Mouse (Mus musculus) right cerebral cortex, postnatal 14 days (tissue): ENCODE data around the gene Pappa2.

Source experiments
- DNase-seq: peaks from one replicate; pipeline ENCODE4 v3.0.0; 2022

Gene Pappa2

GRCm38 (mm10) chr1:158897339-158897738, 83.0 kb downstream of the Pappa2 start:
- DNase-seq, result no peak

DNA sequence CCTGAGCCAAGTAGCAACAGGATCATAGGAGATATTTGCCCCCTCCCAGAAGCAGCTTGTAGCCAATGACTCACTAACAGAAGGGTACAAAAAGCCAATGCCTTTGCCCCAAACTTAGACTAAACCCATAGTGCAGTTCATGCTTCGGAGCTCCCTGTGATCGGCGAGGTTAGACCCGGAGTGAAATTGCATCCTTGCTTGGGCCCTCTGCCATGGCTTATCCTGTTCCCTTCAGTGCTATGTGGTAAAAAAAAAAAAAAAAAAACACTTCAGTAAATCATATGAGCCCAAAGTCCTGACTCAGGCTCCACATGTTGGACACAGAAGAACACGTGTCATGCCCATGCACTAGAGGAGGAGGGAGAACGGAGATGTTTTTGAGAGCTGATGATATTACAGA, 85.8 kb downstream of the Pappa2 start:
- DNase-seq, result no peak

- no peak for DNase-seq
These were observed 104.8 kb downstream of the Pappa2 start for GRCm38 (mm10) chr1:158875487-158875886.

DNA sequence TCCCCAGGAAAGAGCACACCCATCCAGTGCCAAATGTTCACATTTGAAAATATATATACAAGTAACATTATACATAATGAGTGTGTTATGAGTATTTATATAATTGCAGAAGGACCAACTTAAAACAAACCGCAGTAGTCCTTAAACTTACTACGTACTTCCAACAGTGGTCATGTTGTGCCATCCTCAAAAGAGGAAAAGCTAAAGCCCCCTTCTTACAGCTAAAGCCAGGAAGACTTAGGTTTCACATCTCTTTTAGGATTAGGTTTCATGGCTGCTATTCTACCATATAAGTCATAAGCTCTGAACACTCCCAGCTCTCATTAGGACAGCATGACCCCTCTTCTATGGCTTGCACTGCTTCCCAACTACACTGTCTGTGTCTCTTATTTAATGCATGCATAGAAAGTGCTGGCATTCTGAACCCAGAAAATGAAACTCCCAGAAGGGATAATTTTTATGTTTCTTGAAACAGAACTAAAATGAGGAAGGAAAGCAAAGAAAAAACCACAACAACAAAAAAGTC, 105.7 kb downstream of the Pappa2 start:
- DNase-seq, result no peak

- DNase-seq, result no peak
These were observed 106.7 kb downstream of the Pappa2 start for GRCm38 (mm10) chr1:158873631-158874030.

DNA sequence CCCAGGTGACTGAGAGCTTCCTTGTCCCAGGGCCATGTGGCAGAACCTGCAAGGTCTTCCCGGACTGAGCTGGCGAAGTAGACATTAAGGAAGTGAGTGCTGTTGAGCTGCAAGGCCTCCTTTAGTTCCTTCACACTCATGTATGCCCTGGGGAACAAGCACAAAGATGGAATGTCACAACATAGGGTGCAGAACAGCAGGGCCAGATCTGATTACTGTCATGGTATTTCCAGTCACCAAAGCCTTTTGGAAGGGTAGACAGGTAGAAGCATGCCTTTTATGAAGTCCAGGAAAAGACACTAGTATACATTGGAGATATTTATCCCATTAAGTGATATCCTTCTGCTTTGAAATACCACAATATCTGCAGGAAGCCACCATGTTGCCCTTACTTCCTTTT, 108.9 kb downstream of the Pappa2 start:
- DNase-seq, result no peak

DNA sequence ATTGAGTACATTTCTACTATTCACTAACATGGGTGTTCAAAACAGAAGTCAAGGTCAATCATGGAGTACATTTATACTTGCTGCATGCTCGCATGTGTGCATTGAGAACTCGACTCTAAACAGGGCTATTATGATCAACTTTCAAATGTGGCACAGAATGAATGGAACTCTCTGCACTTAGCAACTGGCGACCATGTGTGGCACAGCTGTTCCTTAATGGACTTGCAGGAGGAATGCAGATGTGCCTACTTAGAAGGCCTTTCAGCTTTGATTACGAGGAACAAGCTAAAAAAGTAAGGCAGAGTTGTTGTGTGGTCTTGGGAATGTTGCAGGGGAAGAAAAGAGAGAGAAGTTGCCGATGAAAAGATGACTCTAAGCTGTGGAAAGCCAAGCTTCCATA, 120.1 kb downstream of the Pappa2 start:
- no peak for DNase-seq

DNA sequence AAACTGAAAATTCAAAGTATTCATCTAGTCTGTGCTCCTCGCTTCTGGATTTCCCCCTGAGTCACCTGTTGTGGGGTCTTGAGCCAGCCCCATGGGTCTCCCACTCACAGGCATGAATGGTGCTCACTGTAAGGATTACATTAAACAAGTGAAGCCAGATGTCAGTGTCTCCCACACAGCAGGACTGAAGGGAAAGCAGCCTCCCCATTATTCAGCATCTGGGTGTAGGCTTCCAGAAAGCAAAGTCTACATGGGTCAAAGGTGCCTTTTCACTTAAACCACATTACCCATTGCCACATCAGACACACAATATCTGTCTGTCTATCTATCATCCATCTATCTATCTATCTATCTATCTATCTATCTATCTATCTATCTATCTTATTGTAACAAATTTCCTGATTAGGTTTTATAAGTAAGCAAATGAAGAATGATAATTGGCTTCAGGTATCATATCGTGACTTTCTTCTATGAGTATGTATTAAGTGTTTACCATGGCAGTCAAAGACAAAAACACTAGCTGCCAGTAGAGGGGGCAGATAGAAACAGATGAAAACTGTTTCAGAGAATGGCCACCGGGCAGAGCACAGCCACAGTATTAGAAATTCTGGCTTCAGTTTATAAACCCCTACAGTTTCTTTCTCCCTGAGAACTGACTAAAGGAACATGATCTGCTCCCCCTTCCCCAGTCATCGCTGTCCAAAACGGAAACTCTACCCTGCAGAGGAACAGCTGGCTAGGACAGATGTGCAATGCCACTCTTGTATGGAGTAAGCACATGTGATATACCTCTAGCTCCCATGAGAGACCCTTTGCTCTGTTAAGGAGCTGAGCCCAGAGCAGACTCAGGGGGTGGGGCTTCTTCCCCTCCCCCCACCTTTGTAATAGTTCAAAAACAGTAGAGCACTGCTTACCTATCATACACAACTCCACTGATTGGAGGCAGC, 126.1 kb downstream of the Pappa2 start:
- no peak for DNase-seq

- DNase-seq, result no peak
These were observed 127.3 kb downstream of the Pappa2 start for GRCm38 (mm10) chr1:158852836-158853567.

- no peak for DNase-seq
These were observed 129.8 kb downstream of the Pappa2 start for GRCm38 (mm10) chr1:158850459-158850858.

DNA sequence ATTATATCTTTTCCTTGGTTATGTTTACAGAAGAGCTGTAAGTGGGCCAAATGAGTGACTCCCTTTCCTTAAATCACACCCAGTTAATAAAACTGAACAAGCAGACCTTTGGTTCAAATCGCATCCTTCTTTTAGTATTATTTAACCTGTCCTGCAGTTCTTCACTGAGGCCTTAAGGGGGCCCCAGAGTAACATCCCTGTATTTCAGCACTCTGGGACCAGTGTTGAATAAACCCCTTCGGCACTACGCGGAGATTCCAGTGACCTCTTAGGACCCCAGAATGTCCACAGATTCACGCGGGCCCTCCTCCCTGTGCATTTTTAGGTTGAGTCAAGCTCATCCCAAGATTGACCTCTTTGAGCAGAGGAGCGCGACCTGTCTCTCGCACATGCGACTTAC, 135.7 kb downstream of the Pappa2 start:
- no peak for DNase-seq

DNA sequence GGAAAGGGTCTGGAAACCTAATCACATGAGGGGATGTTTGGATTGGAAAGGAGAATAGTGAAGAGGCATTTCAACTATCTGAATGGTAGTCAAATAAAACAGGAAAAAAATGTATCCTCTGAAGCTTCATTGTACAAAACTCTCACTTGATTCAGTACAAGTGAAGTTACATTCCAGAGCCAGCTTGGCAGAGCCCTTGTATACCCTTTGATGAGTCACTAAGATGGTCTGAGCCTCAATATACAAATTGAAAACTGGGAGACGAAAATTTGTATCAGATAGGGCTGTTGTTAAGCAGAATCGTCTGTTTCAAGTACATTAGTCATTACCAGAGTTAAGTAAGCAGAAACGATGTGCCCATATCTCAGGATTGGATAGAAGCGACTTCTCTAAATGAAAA, 143.1 kb downstream of the Pappa2 start:
- DNase-seq, result no peak

DNA sequence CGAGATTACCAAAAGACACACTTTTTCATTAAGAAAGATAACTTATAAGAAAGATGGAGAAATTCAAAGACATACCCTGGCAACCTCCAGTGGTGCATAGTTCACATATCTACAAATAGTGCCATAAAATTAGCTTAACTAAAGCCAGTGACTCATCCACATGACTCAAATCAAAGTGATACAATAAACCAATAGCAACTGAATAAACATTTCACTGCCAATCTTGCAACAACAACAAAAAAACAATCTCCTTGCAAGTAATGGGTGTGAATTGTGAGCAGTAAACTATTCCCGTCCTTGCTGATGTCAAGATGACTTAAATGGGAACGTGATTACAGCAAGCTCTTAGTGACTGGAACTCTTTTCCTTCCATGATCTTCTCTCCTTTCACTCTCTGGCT, 150.1 kb downstream of the Pappa2 start:
- no peak for DNase-seq

- DNase-seq, result no peak
These were observed 152.4 kb downstream of the Pappa2 start for GRCm38 (mm10) chr1:158827931-158828330.

DNA sequence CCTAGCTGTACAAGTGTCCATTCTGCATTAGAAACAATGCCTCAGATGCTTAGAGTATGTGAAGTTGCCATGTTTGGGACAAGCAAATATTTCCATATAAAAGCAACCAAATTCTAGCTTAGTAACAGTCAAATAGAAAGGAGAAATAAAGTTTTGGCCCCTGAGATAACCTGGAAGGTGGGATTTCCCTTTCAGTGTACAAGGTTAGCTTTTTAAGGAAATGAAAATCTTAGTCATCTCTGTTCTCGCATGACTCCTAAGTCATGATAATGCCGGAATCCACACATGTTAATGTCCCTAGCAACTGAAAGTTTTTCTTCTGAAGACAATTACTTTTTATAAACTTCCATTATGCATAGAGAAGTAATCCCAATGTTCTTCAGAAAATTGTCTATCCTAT, 160.6 kb downstream of the Pappa2 start:
- DNase-seq, result no peak

GRCm38 (mm10) chr1:158816479-158816878, 163.8 kb downstream of the Pappa2 start:
- DNase-seq, result no peak

GRCm38 (mm10) chr1:158811887-158812286, 168.4 kb downstream of the Pappa2 start:
- no peak for DNase-seq

- DNase-seq, result no peak
These were observed 204.8 kb downstream of the Pappa2 start for GRCm38 (mm10) chr1:158775486-158775885.

- DNase-seq, result no peak
These were observed 207.2 kb downstream of the Pappa2 start for GRCm38 (mm10) chr1:158773102-158773501.

DNA sequence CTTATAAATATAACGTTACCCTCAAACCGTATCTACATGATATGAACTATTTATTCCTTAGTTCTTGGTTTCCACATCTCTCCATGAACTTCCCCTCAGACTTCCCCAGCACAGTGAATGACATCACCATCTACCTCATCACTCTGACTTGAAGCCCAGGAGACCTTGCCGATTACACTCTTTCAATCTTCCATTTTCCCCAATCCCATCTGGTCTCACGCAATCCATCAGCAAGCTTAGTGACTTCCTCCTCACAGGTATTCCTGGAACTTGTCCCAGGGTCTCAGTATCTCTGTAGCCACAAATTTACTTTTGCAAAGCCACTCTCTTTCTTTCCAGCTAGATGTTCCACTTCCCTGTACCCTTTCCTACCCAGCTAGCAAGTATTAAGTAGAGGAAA, 209.5 kb downstream of the Pappa2 start:
- no peak for DNase-seq

- no peak for DNase-seq
These were observed 210.1 kb downstream of the Pappa2 start for GRCm38 (mm10) chr1:158770036-158770655.

GRCm38 (mm10) chr1:158765842-158766241, 214.4 kb downstream of the Pappa2 start:
- no peak for DNase-seq

DNA sequence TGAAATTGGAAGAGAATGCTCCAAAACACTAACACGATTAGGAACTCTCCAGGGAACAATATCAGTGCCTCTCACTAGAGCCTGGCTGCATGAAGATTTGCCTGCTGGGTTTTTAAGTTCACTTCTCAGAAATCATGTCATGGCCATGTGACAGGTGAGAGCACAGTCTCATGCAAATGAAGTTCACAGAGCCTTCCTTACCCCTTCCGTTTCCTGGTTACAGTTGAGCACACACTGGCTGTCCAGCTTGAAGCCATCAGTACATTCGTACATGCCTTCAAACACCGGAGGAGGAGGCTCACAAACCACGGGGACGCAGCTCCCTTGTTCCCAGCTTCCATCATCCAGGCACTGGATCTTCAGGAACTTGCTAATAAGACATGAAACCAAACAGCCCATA, 215.6 kb downstream of the Pappa2 start:
- no peak for DNase-seq
